Mouse (Mus musculus) myocyte (in vitro differentiated cells): ENCODE measurements at regions not wholly inside any gene's neighbourhood (a gene's known extent, or its start where the extent isn't known, plus 50 kb on each side); places are given as distances from the start of the nearest gene placed in this dataset.

ENCODE experiments used
- H3K27me3 ChIP-seq: one replicate; pipeline ENCODE4 v1.6.1; 2011; ENCODE audit not compliant: control insufficient read depth, insufficient read depth, insufficient read length
- H3K36me3 ChIP-seq: one replicate; pipeline ENCODE4 v1.6.1; 2011; ENCODE audit not compliant: control insufficient read depth, insufficient read depth
- H3K4me2 ChIP-seq: one replicate; pipeline ENCODE4 v1.6.1; 2011; ENCODE audit warnings: low read depth, control low read depth
- H3K4me3 ChIP-seq: one replicate; pipeline ENCODE4 v1.5.1; 2011; ENCODE audit warnings: mild to moderate bottlenecking, control low read depth, moderate library complexity
- H3K79me2 ChIP-seq: one replicate; pipeline ENCODE4 v1.6.1; 2011; ENCODE audit not compliant: control insufficient read depth, insufficient read depth
- H3ac ChIP-seq: one replicate; pipeline ENCODE4 v1.6.1; 2011; ENCODE audit not compliant: control insufficient read depth, insufficient read length
- CEBPB ChIP-seq: IDR thresholded peaks from 2 replicates; pipeline ENCODE4 v1.6.1; 2011; ENCODE audit warnings: mild to moderate bottlenecking, moderate library complexity; ENCODE audit not compliant: poor library complexity, insufficient read depth, severe bottlenecking
- E2F4 ChIP-seq: IDR thresholded peaks from one replicate; pipeline ENCODE4 v1.6.1; 2011; ENCODE audit warnings: mild to moderate bottlenecking, control low read depth, moderate library complexity; ENCODE audit not compliant: insufficient read depth
- MAX ChIP-seq: IDR thresholded peaks from one replicate; pipeline ENCODE4 v1.6.1; 2011; ENCODE audit warnings: low read depth, mild to moderate bottlenecking, control low read depth
- MYOD1 ChIP-seq, 3 experiments: IDR thresholded peaks; one replicate each; pipeline ENCODE4 v1.6.1; 2011; ENCODE audit warnings: control low read depth in 2 of 3, low read depth in 2 of 3, mild to moderate bottlenecking in 2 of 3, moderate library complexity in 1 of 3; ENCODE audit not compliant: insufficient read length in 2 of 3, control insufficient read depth in 1 of 3
- MYOG ChIP-seq, 3 experiments: IDR thresholded peaks; one replicate each; pipeline ENCODE4 v1.6.1; 2011; ENCODE audit warnings: control low read depth in 2 of 3, low read depth in 2 of 3, mild to moderate bottlenecking in 2 of 3; ENCODE audit not compliant: insufficient read length in 2 of 3, control insufficient read depth in 1 of 3, insufficient read depth in 1 of 3
- POLR2A ChIP-seq: IDR thresholded peaks from one replicate; pipeline ENCODE4 v1.6.1; 2011; ENCODE audit warnings: low read depth, mild to moderate bottlenecking, control low read depth, moderate library complexity; ENCODE audit not compliant: insufficient read length
- POLR2AphosphoS2 ChIP-seq: IDR thresholded peaks from one replicate; pipeline ENCODE4 v1.6.1; 2011; ENCODE audit warnings: low read depth, control low read depth; ENCODE audit not compliant: insufficient read length
- REST ChIP-seq: IDR thresholded peaks from one replicate; pipeline ENCODE4 v1.6.1; 2011; ENCODE audit warnings: mild to moderate bottlenecking, control low read depth, moderate library complexity; ENCODE audit not compliant: insufficient read depth, insufficient read length
- SRF ChIP-seq: IDR thresholded peaks from one replicate; pipeline ENCODE4 v1.6.1; 2011; ENCODE audit warnings: low read depth; ENCODE audit not compliant: control insufficient read depth, insufficient read length
- TCF12 ChIP-seq: IDR thresholded peaks from one replicate; pipeline ENCODE4 v1.6.1; 2011; ENCODE audit warnings: mild to moderate bottlenecking, control low read depth; ENCODE audit not compliant: poor library complexity, insufficient read depth, severe bottlenecking
- TCF3 ChIP-seq: IDR thresholded peaks from one replicate; pipeline ENCODE4 v1.6.1; 2011; ENCODE audit warnings: low read depth, control low read depth; ENCODE audit not compliant: insufficient read length
- USF1 ChIP-seq: IDR thresholded peaks from one replicate; pipeline ENCODE4 v1.6.1; 2011; ENCODE audit warnings: low read depth, mild to moderate bottlenecking, control low read depth, moderate library complexity

DNA sequence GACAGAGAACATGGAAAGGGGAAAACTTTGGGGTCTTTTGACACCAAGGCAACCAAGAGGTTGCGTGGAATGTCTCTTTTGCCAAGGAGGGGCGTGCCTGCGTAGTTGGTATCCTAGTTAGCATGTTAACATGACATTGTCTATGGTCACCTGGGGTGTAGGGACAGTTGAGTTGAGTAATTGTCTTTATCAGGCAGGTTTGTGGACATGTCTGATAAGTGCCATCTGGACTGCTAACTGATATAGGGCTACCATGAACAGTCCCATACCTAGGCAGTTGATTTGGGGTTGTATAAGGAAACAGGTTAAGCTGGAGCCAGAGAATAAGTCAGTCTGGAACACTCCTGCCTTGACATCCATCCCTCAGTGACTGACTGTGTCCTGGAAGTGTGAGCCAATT, 197.6 kb downstream of the Pten start:
- TF ChIP-seq CEBPB (no peak), POLR2A (no peak), E2F4 (no peak), TCF3 (no peak), TCF12 (no peak), USF1 (no peak), MYOG (IDR thresholded peaks at IDR 0.05; ENCODE audit: control insufficient read depth in 1 of 3, insufficient read depth in 1 of 3, insufficient read length in 2 of 3, low read depth in 2 of 3) (no peak), SRF (no peak), REST (no peak), MAX (no peak), POLR2AphosphoS2 (no peak), MYOD1 (IDR thresholded peaks at IDR 0.05; ENCODE audit: control insufficient read depth in 1 of 3, insufficient read length in 2 of 3, low read depth in 2 of 3) (no peak)
- Histone ChIP-seq H3K4me3 (no peak overlapping the region), H3K79me2 (no peaks in the 10 kb centered on the region)

DNA sequence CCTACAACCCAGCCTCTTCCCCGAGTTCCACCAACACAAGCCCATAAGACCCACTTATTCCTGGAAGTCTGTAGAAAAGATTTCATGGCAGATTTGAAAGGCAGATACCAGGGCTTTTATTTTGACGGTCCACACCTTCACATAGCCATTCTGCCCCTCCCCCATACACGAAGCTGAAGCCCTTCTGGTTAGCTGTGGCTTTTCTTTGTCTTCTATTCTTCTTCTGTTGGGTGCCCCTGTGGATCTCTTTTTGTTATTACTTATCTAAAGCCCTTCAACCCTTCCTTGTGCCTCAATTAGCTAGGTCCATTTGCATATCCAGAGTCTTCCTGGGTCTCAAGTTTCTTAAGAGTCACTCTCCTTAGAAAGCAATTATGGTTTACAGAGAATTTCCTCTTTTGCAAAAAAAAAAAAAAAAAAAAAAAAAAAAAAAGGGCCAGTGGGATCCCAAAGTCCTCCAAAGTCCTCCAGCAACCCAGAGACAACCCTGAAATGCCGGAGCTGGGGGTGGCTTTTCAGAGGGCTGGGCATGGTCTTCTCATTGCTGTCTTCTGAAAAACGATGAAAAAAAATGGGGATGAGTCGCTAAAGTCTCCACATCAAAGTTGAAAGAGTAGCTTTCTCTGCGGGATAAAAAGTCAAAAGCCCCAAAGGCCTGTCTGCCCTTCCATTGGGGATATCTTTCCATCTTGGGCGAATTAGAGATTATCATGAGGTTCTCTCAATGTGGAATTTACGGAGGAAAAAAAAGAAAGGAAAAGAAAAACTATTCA, 199.0 kb downstream of the Pten start:
- Histone ChIP-seq H3K27me3 (no peaks in the 10 kb centered on the region), H3K4me2 (peak overlapping the region; percentile 9), H3K79me2 (no peaks in the 10 kb centered on the region), H3K36me3 (no peaks in the 10 kb centered on the region), H3K4me3 (no peak overlapping the region), H3ac (no peak overlapping the region)
- no peak for TF ChIP-seq SRF
- TF ChIP-seq MYOG (IDR thresholded peaks at IDR 0.05; ENCODE audit: control insufficient read depth in 1 of 3, insufficient read depth in 1 of 3, insufficient read length in 2 of 3, low read depth in 2 of 3): no peak
- TF ChIP-seq MAX: no peak
- TF ChIP-seq TCF12: no peak

More for the DNA sequence above, 197.6 kb downstream of the Pten start:
- no peak overlapping the region for H3ac ChIP-seq
- no peaks in the 10 kb centered on the region for H3K36me3 ChIP-seq
- H3K4me2 ChIP-seq: no peak overlapping the region
- H3K27me3 ChIP-seq: no peaks in the 10 kb centered on the region

DNA sequence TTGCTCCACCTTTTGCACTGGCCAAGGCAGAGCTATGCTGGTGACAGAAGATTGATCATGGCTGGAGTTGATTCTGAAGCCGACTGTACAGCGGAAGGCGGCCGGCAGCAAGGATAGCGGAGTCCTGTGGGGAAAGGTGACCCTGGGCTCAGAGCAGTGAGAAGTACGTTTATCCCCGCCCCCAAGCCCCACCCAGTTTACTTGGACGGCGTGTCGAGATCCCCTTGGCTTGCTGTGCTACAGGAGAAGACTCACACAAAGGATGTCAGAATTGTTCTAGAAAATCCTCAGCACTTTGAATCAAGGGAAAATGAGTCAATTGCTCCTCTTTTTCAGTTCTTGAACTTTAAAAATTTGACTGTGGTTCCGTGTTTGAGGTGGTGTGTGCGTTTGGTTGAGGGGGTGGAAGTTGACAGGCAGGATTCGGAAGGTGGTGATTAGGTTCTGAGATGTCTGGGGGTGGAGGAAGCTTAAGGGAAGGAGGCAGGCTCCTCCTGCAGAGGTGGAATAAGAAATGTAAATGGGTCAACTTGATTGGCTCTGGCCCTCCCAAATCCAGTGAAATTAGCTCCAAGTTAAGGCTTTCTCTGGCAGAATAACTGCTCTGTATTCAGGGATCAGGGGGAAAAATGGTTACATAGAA, 199.7 kb downstream of the Pten start:
- Histone ChIP-seq H3K4me2 (peak overlapping the region; percentile 9), H3K4me3 (no peak overlapping the region), H3K36me3 (no peaks in the 10 kb centered on the region), H3ac (no peak overlapping the region), H3K27me3 (no peaks in the 10 kb centered on the region), H3K79me2 (no peaks in the 10 kb centered on the region)
- TF ChIP-seq E2F4 (no peak), TCF3 (no peak), TCF12 (no peak), REST (no peak), POLR2A (no peak), POLR2AphosphoS2 (no peak), CEBPB (no peak), MAX (no peak), MYOD1 (IDR thresholded peaks at IDR 0.05; ENCODE audit: control insufficient read depth in 1 of 3, insufficient read length in 2 of 3, low read depth in 2 of 3) (no peak), USF1 (no peak), SRF (no peak), MYOG (IDR thresholded peaks at IDR 0.05; ENCODE audit: control insufficient read depth in 1 of 3, insufficient read depth in 1 of 3, insufficient read length in 2 of 3, low read depth in 2 of 3) (no peak)

DNA sequence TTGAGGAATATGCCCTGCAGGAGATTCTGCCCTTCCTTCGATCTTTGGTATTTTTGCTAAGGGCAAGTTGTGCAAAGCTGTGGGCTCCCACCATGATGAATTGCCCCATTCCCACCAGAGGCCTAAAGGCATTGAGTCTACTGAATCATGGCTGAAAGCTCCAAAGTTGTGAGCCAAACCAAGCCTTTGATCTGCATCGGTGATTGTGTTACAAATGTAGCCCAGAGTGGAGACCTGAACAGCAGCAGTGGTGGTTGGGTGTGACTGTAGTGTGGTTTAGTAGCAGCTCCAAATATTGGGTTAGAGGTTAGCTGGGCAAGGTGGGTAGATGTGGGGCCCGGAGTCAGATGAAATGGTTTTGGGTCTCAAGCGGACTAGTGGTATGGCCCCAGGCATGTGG, 201.0 kb downstream of the Pten start:
- Histone ChIP-seq H3K27me3 (no peaks in the 10 kb centered on the region), H3K4me2 (no peak overlapping the region), H3K4me3 (no peak overlapping the region), H3K36me3 (no peaks in the 10 kb centered on the region), H3K79me2 (no peaks in the 10 kb centered on the region), H3ac (no peak overlapping the region)
- TF ChIP-seq MYOD1 (IDR thresholded peaks at IDR 0.05; ENCODE audit: control insufficient read depth in 1 of 3, insufficient read length in 2 of 3, low read depth in 2 of 3) (no peak), E2F4 (no peak), TCF3 (no peak), USF1 (no peak), SRF (no peak), CEBPB (no peak), MYOG (IDR thresholded peaks at IDR 0.05; ENCODE audit: control insufficient read depth in 1 of 3, insufficient read depth in 1 of 3, insufficient read length in 2 of 3, low read depth in 2 of 3) (no peak), TCF12 (no peak)

DNA sequence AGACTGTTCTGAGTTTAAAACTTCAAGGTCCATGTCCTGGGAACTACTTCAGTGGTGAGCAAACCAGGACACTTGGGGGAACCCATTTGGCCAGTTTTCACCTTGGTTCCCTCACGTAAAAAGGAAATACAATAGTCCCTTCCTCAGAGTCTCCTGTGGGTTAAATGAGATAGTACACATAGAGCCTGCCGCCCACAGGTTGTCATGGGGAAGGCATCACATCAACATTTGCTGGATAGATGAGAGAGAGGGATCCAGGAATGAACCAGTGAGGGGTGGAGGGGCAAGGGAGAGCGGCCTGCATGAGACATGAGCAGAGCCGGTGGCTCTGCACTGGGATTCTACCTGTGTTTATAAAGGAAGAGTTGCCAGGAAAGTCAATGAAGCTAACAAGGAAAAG, 201.5 kb downstream of the Pten start:
- Histone ChIP-seq H3K4me2 (no peak overlapping the region), H3K4me3 (no peak overlapping the region), H3K36me3 (no peaks in the 10 kb centered on the region), H3K79me2 (no peaks in the 10 kb centered on the region), H3K27me3 (no peaks in the 10 kb centered on the region), H3ac (no peak overlapping the region)
- TF ChIP-seq CEBPB (no peak), REST (no peak), MYOG (IDR thresholded peaks at IDR 0.05; ENCODE audit: control insufficient read depth in 1 of 3, insufficient read depth in 1 of 3, insufficient read length in 2 of 3, low read depth in 2 of 3) (no peak), POLR2AphosphoS2 (no peak), USF1 (no peak), SRF (no peak)
